8 mouse cellular contexts compared by ENCODE assay signal in genomic region chr6:30510291-30510690, GRCm38 (mm10). TPM values are rescaled to one million over a fixed set of nuclear protein-coding genes. Genes with fewer than 3 reads are reported as not detected.
DNase-seq lines count a peak whose midpoint lies in the region; ATAC-seq and TF ChIP-seq lines count a peak whose summit lies in the region.

No protein-coding gene starts in this region.

- no peak for TF ChIP-seq CTCF in stomach, postnatal 0 days (IDR thresholded peaks at IDR 0.05; ENCODE audit: low read depth)

- H3K4me2 ChIP-seq in kidney, embryonic 16.5 days (replicated peaks; ENCODE audit: low read depth, low read length): peak overlapping the region; percentile 52; the same call in 1 of the 2 replicates
- peak overlapping the region; percentile 63 for H3K4me2 ChIP-seq in heart, embryonic 14.5 days (ENCODE audit: low read length)
- peak overlapping the region; percentile 69 for H3K4me2 ChIP-seq in liver, embryonic 11.5 days
- H3K4me2 ChIP-seq in stomach, postnatal 0 days (replicated peaks; ENCODE audit: low read depth): no peak overlapping the region

- no peak for TF ChIP-seq EP300 in stomach, postnatal 0 days (optimal IDR thresholded peaks at IDR 0.05)

- no peak for DNase-seq in kidney, postnatal 25 days
- peak; percentile 19 for DNase-seq in cerebellum, adult 8-10 months
- DNase-seq in liver, embryonic 11.5 days (ENCODE audit: low spot score): no peak
- DNase-seq in stomach, postnatal 0 days (ENCODE audit: low spot score): no peak
- no peak for DNase-seq in left cerebral cortex, postnatal 14 days (ENCODE audit: low spot score in 2 of 2)

- no peak for ATAC-seq in kidney, embryonic 16.5 days (ENCODE audit: low FRiP score, low TSS enrichment)
- ATAC-seq in heart, embryonic 14.5 days (ENCODE audit: insufficient number of reproducible peaks, insufficient read depth, low FRiP score, low read depth): no peak
- no peak for ATAC-seq in liver, embryonic 11.5 days (replicated peaks; ENCODE audit: low FRiP score)
- ATAC-seq in stomach, postnatal 0 days (ENCODE audit: low FRiP score, low TSS enrichment): no peak
- no peak for ATAC-seq in megakaryocyte progenitor cell, adult 5-6 weeks (replicated peaks; ENCODE audit: poor library complexity)

- H3K9ac ChIP-seq in kidney, embryonic 16.5 days (replicated peaks; ENCODE audit: low read length): peak overlapping the region; percentile 46; the same call in 1 of the 2 replicates
- 0 out of 2 replicates have a peak overlapping the region, but pooled peaks have one; percentile 64 for H3K9ac ChIP-seq in heart, embryonic 14.5 days (ENCODE audit: low read length)
- peak overlapping the region; percentile 49 for H3K9ac ChIP-seq in liver, embryonic 11.5 days (ENCODE audit: low read depth, low read length)
- no peak overlapping the region for H3K9ac ChIP-seq in stomach, postnatal 0 days (ENCODE audit: low read length)

- no peaks in the 10 kb centered on the region for H3K27me3 ChIP-seq in kidney, embryonic 16.5 days (ENCODE audit: insufficient read depth, low read length)
- no peaks in the 10 kb centered on the region for H3K27me3 ChIP-seq in heart, embryonic 14.5 days (ENCODE audit: control insufficient read depth, insufficient read depth, low read length)
- no peaks in the 10 kb centered on the region for H3K27me3 ChIP-seq in liver, embryonic 11.5 days (replicated peaks; ENCODE audit: control insufficient read depth, insufficient read depth, low read length)
- H3K27me3 ChIP-seq in stomach, postnatal 0 days (ENCODE audit: control insufficient read depth, insufficient read depth, low read length): no peaks in the 10 kb centered on the region

- WGBS in kidney, embryonic 16.5 days: 72% methylated on average over 5 of the region's 5 CpGs
- 75% methylated on average over 5 of the region's 5 CpGs for WGBS in heart, embryonic 14.5 days
- WGBS in liver, embryonic 11.5 days: 68% methylated on average over 5 of the region's 5 CpGs
- 74% methylated on average over 5 of the region's 5 CpGs for WGBS in stomach, postnatal 0 days

- H3K27ac ChIP-seq in kidney, embryonic 16.5 days (ENCODE audit: low read length): peak overlapping the region; percentile 99
- peak overlapping the region; percentile 77 to 95; a peak in 3 of 4 replicates for H3K27ac ChIP-seq in heart, embryonic 14.5 days (replicated peaks in 1 of 2; ENCODE audit: control insufficient read depth in 1 of 2, insufficient read depth in 1 of 2, low read depth in 2 of 2, low read length in 2 of 2)
- peak overlapping the region; percentile 94 for H3K27ac ChIP-seq in liver, embryonic 11.5 days (ENCODE audit: low read depth, low read length)
- peak overlapping the region; percentile 64 for H3K27ac ChIP-seq in stomach, postnatal 0 days (replicated peaks)

- no peak overlapping the region for H3K4me3 ChIP-seq in kidney, embryonic 16.5 days (ENCODE audit: low read length)
- H3K4me3 ChIP-seq in heart, embryonic 14.5 days (ENCODE audit: control insufficient read depth in 1 of 2, insufficient read depth in 1 of 2, low read depth in 1 of 2, low read length in 2 of 2): no peak overlapping the region
- no peak overlapping the region for H3K4me3 ChIP-seq in liver, embryonic 11.5 days (ENCODE audit: low read depth, low read length)
- no peak overlapping the region for H3K4me3 ChIP-seq in stomach, postnatal 0 days (ENCODE audit: low read depth, low read length)

- peaks cover 12% of the 10 kb centered on the region for H3K36me3 ChIP-seq in kidney, embryonic 16.5 days (ENCODE audit: insufficient read depth, low read length)
- peaks cover 19% of the 10 kb centered on the region for H3K36me3 ChIP-seq in heart, embryonic 14.5 days (ENCODE audit: control insufficient read depth, insufficient read depth, low read length)
- H3K36me3 ChIP-seq in liver, embryonic 11.5 days (ENCODE audit: control insufficient read depth, insufficient read depth, low read length): peaks cover 15% of the 10 kb centered on the region
- no peaks in the 10 kb centered on the region for H3K36me3 ChIP-seq in stomach, postnatal 0 days (ENCODE audit: control insufficient read depth, insufficient read depth, low read length)

- H3K9me3 ChIP-seq in kidney, embryonic 16.5 days (ENCODE audit: low read length): no peaks in the 10 kb centered on the region
- H3K9me3 ChIP-seq in heart, embryonic 14.5 days (ENCODE audit: control insufficient read depth, low read length): no peaks in the 10 kb centered on the region
- no peaks in the 10 kb centered on the region for H3K9me3 ChIP-seq in liver, embryonic 11.5 days (ENCODE audit: control insufficient read depth, low read length)
- no peaks in the 10 kb centered on the region for H3K9me3 ChIP-seq in stomach, postnatal 0 days (ENCODE audit: control insufficient read depth, low read length)

- intact Hi-C loops in left cerebral cortex, postnatal 14 days (cut with DNase I): no loop called here

- H3K4me1 ChIP-seq in kidney, embryonic 16.5 days (ENCODE audit: insufficient read depth, low read length): peaks cover 19% of the 10 kb centered on the region
- peaks cover 4 to 18% of the 10 kb centered on the region in 2 experiments for H3K4me1 ChIP-seq in heart, embryonic 14.5 days (ENCODE audit: control insufficient read depth in 2 of 2, insufficient read depth in 2 of 2, low read length in 2 of 2)
- peaks cover 13% of the 10 kb centered on the region for H3K4me1 ChIP-seq in liver, embryonic 11.5 days (replicated peaks; ENCODE audit: control insufficient read depth, insufficient read depth, low read length)
- peaks cover 4% of the 10 kb centered on the region for H3K4me1 ChIP-seq in stomach, postnatal 0 days (replicated peaks; ENCODE audit: control insufficient read depth, insufficient read depth)

RNA-seq across cellular contexts. Expression of gene Ssmem1, which starts 0.6 kb away (rescaled TPM):
- polyA plus RNA-seq in kidney, embryonic 16.5 days (2015; fragmentation: Nextera tagmentation; extraction: Ambion mirVana): 0.17 and 0.37 TPM in 2 replicates
- not detected in 2 replicates for polyA plus RNA-seq in heart, embryonic 14.5 days (2014; fragmentation: Nextera tagmentation; extraction: Ambion mirVana)
- 0.18 TPM in 1 of 2 replicates, not detected in the other for polyA plus RNA-seq in liver, embryonic 11.5 days (2014; fragmentation: Nextera tagmentation; extraction: Ambion mirVana)
- polyA plus RNA-seq in stomach, postnatal 0 days (2015; fragmentation: Nextera tagmentation; extraction: Ambion mirVana): not detected in 2 replicates
- not detected in 2 replicates for total RNA-seq in megakaryocyte progenitor cell, adult 5-6 weeks (2015)
- total RNA-seq in megakaryocyte progenitor cell, adult 5-6 weeks (2017): not detected in 2 replicates
- 1 to 10 TPM in 1 of 2 experiments, under 1 TPM in 1; 0.25 to 1.3 TPM for total RNA-seq in left cerebral cortex, postnatal 14 days (2021)

RNA-seq across cellular contexts. Expression of gene Tmem209, which starts 0.7 kb away (rescaled TPM):
- polyA plus RNA-seq in kidney, embryonic 16.5 days (2015; fragmentation: Nextera tagmentation; extraction: Ambion mirVana): 45.6 and 51.4 TPM in 2 replicates
- 25.4 and 26.3 TPM in 2 replicates for polyA plus RNA-seq in heart, embryonic 14.5 days (2014; fragmentation: Nextera tagmentation; extraction: Ambion mirVana)
- polyA plus RNA-seq in liver, embryonic 11.5 days (2014; fragmentation: Nextera tagmentation; extraction: Ambion mirVana): 44.2 and 49.2 TPM in 2 replicates
- polyA plus RNA-seq in stomach, postnatal 0 days (2015; fragmentation: Nextera tagmentation; extraction: Ambion mirVana): 13.0 and 13.7 TPM in 2 replicates
- total RNA-seq in megakaryocyte progenitor cell, adult 5-6 weeks (2015): 46.5 and 62.6 TPM in 2 replicates
- 29.4 and 31.7 TPM in 2 replicates for total RNA-seq in megakaryocyte progenitor cell, adult 5-6 weeks (2017)
- total RNA-seq in left cerebral cortex, postnatal 14 days (2021): 10 to 100 TPM; 16.1 to 16.4 TPM

RNA-seq across cellular contexts. Expression of gene Cpa2, which starts 31.1 kb away (rescaled TPM):
- 15.9 and 17.5 TPM in 2 replicates for polyA plus RNA-seq in kidney, embryonic 16.5 days (2015; fragmentation: Nextera tagmentation; extraction: Ambion mirVana)
- 2.2 and 4.8 TPM in 2 replicates for polyA plus RNA-seq in heart, embryonic 14.5 days (2014; fragmentation: Nextera tagmentation; extraction: Ambion mirVana)
- polyA plus RNA-seq in liver, embryonic 11.5 days (2014; fragmentation: Nextera tagmentation; extraction: Ambion mirVana): 1.7 and 1.9 TPM in 2 replicates
- 1.7 and 2.6 TPM in 2 replicates for polyA plus RNA-seq in stomach, postnatal 0 days (2015; fragmentation: Nextera tagmentation; extraction: Ambion mirVana)
- total RNA-seq in megakaryocyte progenitor cell, adult 5-6 weeks (2015): 1.3 TPM in 1 of 2 replicates, not detected in the other
- not detected in 2 replicates for total RNA-seq in megakaryocyte progenitor cell, adult 5-6 weeks (2017)
- total RNA-seq in left cerebral cortex, postnatal 14 days (2021): 1 to 10 TPM; 2.1 to 3.3 TPM

RNA-seq across cellular contexts. Expression of gene Cpa4, which starts 57.9 kb away (rescaled TPM):
- 0.12 and 0.14 TPM in 2 replicates for polyA plus RNA-seq in kidney, embryonic 16.5 days (2015; fragmentation: Nextera tagmentation; extraction: Ambion mirVana)
- polyA plus RNA-seq in heart, embryonic 14.5 days (2014; fragmentation: Nextera tagmentation; extraction: Ambion mirVana): 2.5 TPM in 2 replicates
- polyA plus RNA-seq in liver, embryonic 11.5 days (2014; fragmentation: Nextera tagmentation; extraction: Ambion mirVana): 0.44 and 0.45 TPM in 2 replicates
- 32.7 and 33.7 TPM in 2 replicates for polyA plus RNA-seq in stomach, postnatal 0 days (2015; fragmentation: Nextera tagmentation; extraction: Ambion mirVana)
- total RNA-seq in megakaryocyte progenitor cell, adult 5-6 weeks (2015): not detected in 2 replicates
- not detected in 2 replicates for total RNA-seq in megakaryocyte progenitor cell, adult 5-6 weeks (2017)
- under 1 TPM; 0.15 to 0.19 TPM for total RNA-seq in left cerebral cortex, postnatal 14 days (2021)
